Mouse (Mus musculus): ENCODE data around the gene Mib2. TPM values are rescaled to one million over a fixed set of nuclear protein-coding genes. Genes with fewer than 3 reads are reported as not detected.
"Not testable (repeated sequence)": the region's sequence is repeated elsewhere in the genome, so short reads cannot be mapped to it uniquely, and the experiment has no call there.

The Mib2 gene
- polyA plus RNA-seq, 1 experiment from 2014 or later = 46.1 TPM

- WGBS = 85% methylated on average over 2 of the region's 2 CpGs
- Histone ChIP-seq H3K4me3 (replicated peaks; ENCODE audit: low read length) (no peak overlapping the region), H3K27ac (no peak overlapping the region), H3K36me3 (replicated peaks; ENCODE audit: control insufficient read depth, insufficient read depth) (no peaks in the 10 kb centered on the region), H3K4me2 (replicated peaks) (no peak overlapping the region), H3K27me3 (ENCODE audit: control insufficient read depth, insufficient read depth, low read length) (no peaks in the 10 kb centered on the region), H3K9ac (no peak overlapping the region), H3K4me1 (replicated peaks; ENCODE audit: control insufficient read depth, insufficient read depth, low read length) (no peaks in the 10 kb centered on the region), H3K9me3 (ENCODE audit: control insufficient read depth, low read length) (no peaks in the 10 kb centered on the region)
- ATAC-seq (ENCODE audit: low FRiP score) (no peak), DNase-seq (ENCODE audit: low spot score) (no peak)
Measured at GRCm38 (mm10) chr4:155675991-155676390, 7.0 kb upstream of the Mib2 start.

DNA sequence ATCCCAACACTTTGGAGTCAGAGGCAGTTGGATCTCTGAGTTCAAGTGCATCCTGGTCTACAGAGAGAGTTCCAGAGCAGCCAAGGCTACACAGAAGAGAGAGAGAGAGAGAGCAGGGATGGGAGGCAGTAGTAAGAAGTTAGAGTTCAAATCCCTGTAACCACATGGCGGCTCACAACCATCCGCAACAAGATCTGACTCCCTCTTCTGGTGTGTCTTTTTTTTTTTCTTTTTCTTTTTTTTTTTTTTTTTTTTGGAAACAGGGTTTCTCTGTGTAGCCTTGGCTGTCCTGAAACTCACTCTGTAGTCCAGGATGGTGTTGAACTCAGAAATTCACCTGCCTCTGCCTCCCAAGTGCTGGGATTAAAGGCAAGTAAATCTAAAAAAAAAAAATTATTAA lies 3.1 kb upstream of the Mib2 start:
- no peaks in the 10 kb centered on the region for H3K9me3 ChIP-seq (ENCODE audit: control insufficient read depth, low read length)
- H3K27ac ChIP-seq = no peak overlapping the region
- H3K4me2 ChIP-seq (replicated peaks) = no peak overlapping the region
- H3K4me3 ChIP-seq (replicated peaks; ENCODE audit: low read length) = no peak overlapping the region
- no peak overlapping the region for H3K9ac ChIP-seq
- H3K27me3 ChIP-seq (ENCODE audit: control insufficient read depth, insufficient read depth, low read length) = no peaks in the 10 kb centered on the region
- ATAC-seq (ENCODE audit: low FRiP score) (no peak), DNase-seq (ENCODE audit: low spot score) (no peak)
- peaks cover 9% of the 10 kb centered on the region for H3K4me1 ChIP-seq (replicated peaks; ENCODE audit: control insufficient read depth, insufficient read depth, low read length)
- WGBS = 67% methylated on average over 2 of the region's 2 CpGs
- H3K36me3 ChIP-seq (replicated peaks; ENCODE audit: control insufficient read depth, insufficient read depth) = no peaks in the 10 kb centered on the region

GRCm38 (mm10) chr4:155670236-155670635 lies 1.2 kb upstream of the Mib2 start:
- not testable (repeated sequence) for H3K27ac ChIP-seq; H3K9ac ChIP-seq; H3K4me2 ChIP-seq (replicated peaks); H3K9me3 ChIP-seq (ENCODE audit: control insufficient read depth, low read length); H3K27me3 ChIP-seq (ENCODE audit: control insufficient read depth, insufficient read depth, low read length); H3K4me3 ChIP-seq (replicated peaks; ENCODE audit: low read length); DNase-seq (ENCODE audit: low spot score); H3K4me1 ChIP-seq (replicated peaks; ENCODE audit: control insufficient read depth, insufficient read depth, low read length); ATAC-seq (ENCODE audit: low FRiP score)
- peaks cover 11% of the 10 kb centered on the region for H3K36me3 ChIP-seq (replicated peaks; ENCODE audit: control insufficient read depth, insufficient read depth)
- WGBS = 60% methylated on average over 4 of the region's 4 CpGs

- WGBS = 1% methylated on average over 8 of the region's 8 CpGs
Measured at GRCm38 (mm10) chr4:155669598-155670075, 639 bp upstream of the Mib2 start.

GRCm38 (mm10) chr4:155666903-155667302 lies 2.1 kb downstream of the Mib2 start:
- Histone ChIP-seq H3K4me2 (replicated peaks) (no peak overlapping the region), H3K4me1 (replicated peaks; ENCODE audit: control insufficient read depth, insufficient read depth, low read length) (peaks cover 9% of the 10 kb centered on the region), H3K27ac (no peak overlapping the region), H3K27me3 (ENCODE audit: control insufficient read depth, insufficient read depth, low read length) (no peaks in the 10 kb centered on the region), H3K9me3 (ENCODE audit: control insufficient read depth, low read length) (no peaks in the 10 kb centered on the region), H3K9ac (no peak overlapping the region), H3K36me3 (replicated peaks; ENCODE audit: control insufficient read depth, insufficient read depth) (peaks cover 17% of the 10 kb centered on the region), H3K4me3 (replicated peaks; ENCODE audit: low read length) (no peak overlapping the region)
- DNase-seq (ENCODE audit: low spot score) = no peak
- ATAC-seq (ENCODE audit: low FRiP score) = no peak

More at GRCm38 (mm10) chr4:155669598-155670075, 639 bp upstream of the Mib2 start:
- Histone ChIP-seq H3K9me3 (ENCODE audit: control insufficient read depth, low read length) (no peaks in the 10 kb centered on the region), H3K27ac (peak overlapping the region; percentile 80), H3K36me3 (replicated peaks; ENCODE audit: control insufficient read depth, insufficient read depth) (peaks cover 17% of the 10 kb centered on the region), H3K9ac (peak overlapping the region; percentile 83), H3K4me1 (replicated peaks; ENCODE audit: control insufficient read depth, insufficient read depth, low read length) (peaks cover 9% of the 10 kb centered on the region), H3K4me2 (replicated peaks) (peak overlapping the region; percentile 85), H3K4me3 (replicated peaks; ENCODE audit: low read length) (peak overlapping the region; percentile 79), H3K27me3 (ENCODE audit: control insufficient read depth, insufficient read depth, low read length) (no peaks in the 10 kb centered on the region)
- DNase-seq (ENCODE audit: low spot score) = no peak
- ATAC-seq (ENCODE audit: low FRiP score) = no peak

- no peak overlapping the region for H3K9ac ChIP-seq
- no peaks in the 10 kb centered on the region for H3K9me3 ChIP-seq (ENCODE audit: control insufficient read depth, low read length)
- no peak overlapping the region for H3K4me2 ChIP-seq (replicated peaks)
- no peak overlapping the region for H3K4me3 ChIP-seq (replicated peaks; ENCODE audit: low read length)
- peaks cover 15% of the 10 kb centered on the region for H3K27me3 ChIP-seq (ENCODE audit: control insufficient read depth, insufficient read depth, low read length)
- DNase-seq (ENCODE audit: low spot score) (no peak), ATAC-seq (ENCODE audit: low FRiP score) (no peak)
- WGBS = 80% methylated on average over 12 of the region's 12 CpGs
- H3K27ac ChIP-seq = no peak overlapping the region
- H3K36me3 ChIP-seq (replicated peaks; ENCODE audit: control insufficient read depth, insufficient read depth) = peaks cover 52% of the 10 kb centered on the region
- no peaks in the 10 kb centered on the region for H3K4me1 ChIP-seq (replicated peaks; ENCODE audit: control insufficient read depth, insufficient read depth, low read length)
Measured at GRCm38 (mm10) chr4:155660641-155661040, 8.4 kb downstream of the Mib2 start.

- no peak for ATAC-seq (ENCODE audit: low FRiP score)
- no peak for DNase-seq (ENCODE audit: low spot score)
- Histone ChIP-seq H3K36me3 (replicated peaks; ENCODE audit: control insufficient read depth, insufficient read depth) (peaks cover 48% of the 10 kb centered on the region), H3K4me3 (replicated peaks; ENCODE audit: low read length) (no peak overlapping the region), H3K4me1 (replicated peaks; ENCODE audit: control insufficient read depth, insufficient read depth, low read length) (peaks cover 14% of the 10 kb centered on the region), H3K9me3 (ENCODE audit: control insufficient read depth, low read length) (no peaks in the 10 kb centered on the region), H3K4me2 (replicated peaks) (no peak overlapping the region), H3K27ac (no peak overlapping the region), H3K9ac (no peak overlapping the region), H3K27me3 (ENCODE audit: control insufficient read depth, insufficient read depth, low read length) (peaks cover 31% of the 10 kb centered on the region)
- WGBS = 91% methylated on average over 10 of the region's 10 CpGs
Measured at GRCm38 (mm10) chr4:155658961-155659360, 10.0 kb downstream of the Mib2 start.

GRCm38 (mm10) chr4:155656214-155656751 lies 12.7 kb downstream of the Mib2 start:
- no peak for DNase-seq (ENCODE audit: low spot score)
- ATAC-seq (ENCODE audit: low FRiP score) = no peak
- H3K27me3 ChIP-seq (ENCODE audit: control insufficient read depth, insufficient read depth, low read length) = peaks cover 57% of the 10 kb centered on the region
- 92% methylated on average over 13 of the region's 13 CpGs for WGBS
- peaks cover 59% of the 10 kb centered on the region for H3K36me3 ChIP-seq (replicated peaks; ENCODE audit: control insufficient read depth, insufficient read depth)
- peaks cover 29% of the 10 kb centered on the region for H3K4me1 ChIP-seq (replicated peaks; ENCODE audit: control insufficient read depth, insufficient read depth, low read length)
- no peak overlapping the region for H3K4me3 ChIP-seq (replicated peaks; ENCODE audit: low read length)
- no peak overlapping the region for H3K27ac ChIP-seq
- H3K4me2 ChIP-seq (replicated peaks) = no peak overlapping the region
- H3K9me3 ChIP-seq (ENCODE audit: control insufficient read depth, low read length) = no peaks in the 10 kb centered on the region
- no peak overlapping the region for H3K9ac ChIP-seq

DNA sequence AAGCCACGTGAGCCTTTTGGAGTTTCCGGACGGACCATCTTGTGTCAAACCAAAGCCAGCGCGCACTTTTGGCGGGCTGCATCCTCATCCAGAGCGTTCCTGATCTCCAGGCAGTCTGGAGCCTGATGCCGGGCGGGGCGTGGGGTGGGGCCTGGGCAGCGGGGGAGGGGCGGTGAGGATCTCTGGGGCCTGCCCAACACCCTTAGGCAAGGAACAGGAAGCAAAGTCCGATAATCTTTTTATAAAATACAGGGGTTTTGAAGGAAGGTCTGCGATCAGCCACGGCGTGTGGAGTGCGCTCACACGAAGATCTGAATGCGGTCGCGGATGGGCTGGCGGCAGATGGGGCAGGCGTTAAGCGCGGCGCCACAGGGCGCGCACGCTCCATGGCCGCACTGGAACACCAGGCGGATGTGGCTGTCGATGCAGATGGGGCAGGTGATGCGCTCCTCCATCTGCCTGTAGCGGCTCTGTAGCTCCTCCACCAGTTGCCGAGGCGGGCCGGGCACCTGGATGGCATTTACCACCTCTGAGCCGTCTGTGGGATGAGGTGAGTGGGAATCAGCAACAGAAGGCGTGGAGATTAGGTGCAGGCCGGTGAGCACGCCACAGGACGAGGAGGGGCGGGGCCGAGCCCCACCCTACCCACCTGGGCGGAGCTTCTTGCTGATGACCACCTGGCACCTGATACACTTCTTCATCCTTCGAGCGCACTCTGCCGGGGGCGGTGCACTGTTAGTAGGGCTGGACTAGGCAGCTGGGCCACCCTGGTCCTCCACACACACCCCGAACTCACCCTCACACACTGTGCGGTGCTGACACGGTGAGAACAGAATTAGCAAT lies 14.3 kb downstream of the Mib2 start:
- H3K27ac ChIP-seq = no peak overlapping the region
- H3K9me3 ChIP-seq (ENCODE audit: control insufficient read depth, low read length) = no peaks in the 10 kb centered on the region
- H3K27me3 ChIP-seq (ENCODE audit: control insufficient read depth, insufficient read depth, low read length) = peaks cover 67% of the 10 kb centered on the region
- H3K4me2 ChIP-seq (replicated peaks) = peak overlapping the region; percentile 64
- peak overlapping the region; percentile 22 for H3K4me3 ChIP-seq (replicated peaks; ENCODE audit: low read length)
- H3K4me1 ChIP-seq (replicated peaks; ENCODE audit: control insufficient read depth, insufficient read depth, low read length) = peaks cover 29% of the 10 kb centered on the region
- ATAC-seq (ENCODE audit: low FRiP score) (peak; percentile 25; the same call in 1 of the 2 replicates), DNase-seq (ENCODE audit: low spot score) (no peak)
- peaks cover 66% of the 10 kb centered on the region for H3K36me3 ChIP-seq (replicated peaks; ENCODE audit: control insufficient read depth, insufficient read depth)
- H3K9ac ChIP-seq = peak overlapping the region; percentile 40; the same call in 1 of the 2 replicates
- WGBS = 3% methylated on average over 51 of the region's 52 CpGs
